Mouse (Mus musculus) CH12.LX (cell line): Measurements from ENCODE around the gene Ncoa3.

ENCODE experiments used
- CHD1 ChIP-seq: IDR thresholded peaks from 2 replicates; pipeline ENCODE4 v1.6.1; 2012; ENCODE audit warnings: low read depth, low read length, improper control_type of control experiment, inconsistent platforms
- CTCF ChIP-seq, 2 experiments: IDR thresholded peaks in 1 of 2; conservative IDR thresholded peaks in 1 of 2; 2 replicates each; pipeline ENCODE4 v1.5.1; 2011 to 2012; ENCODE audit warnings: low read depth in 2 of 2, low read length in 2 of 2, improper control_type of control experiment in 1 of 2, inconsistent platforms in 1 of 2, mild to moderate bottlenecking in 1 of 2, moderate library complexity in 1 of 2
- EP300 ChIP-seq: IDR thresholded peaks from 2 replicates; pipeline ENCODE4 v1.6.1; 2011; ENCODE audit warnings: low read length, improper control_type of control experiment
- KAT2A ChIP-seq: IDR thresholded peaks from 2 replicates; pipeline ENCODE4 v1.6.1; 2012; ENCODE audit warnings: low read length, improper control_type of control experiment, inconsistent platforms; ENCODE audit not compliant: insufficient replicate concordance
- MEF2A ChIP-seq: IDR thresholded peaks from 2 replicates; pipeline ENCODE4 v1.6.1; 2014; ENCODE audit warnings: low read depth, mild to moderate bottlenecking, inconsistent platforms, low read length, improper control_type of control experiment, borderline replicate concordance
- NRF1 ChIP-seq: IDR thresholded peaks from 2 replicates; pipeline ENCODE4 v1.6.1; 2014; ENCODE audit warnings: low read depth, mild to moderate bottlenecking, inconsistent platforms, low read length, improper control_type of control experiment, moderate library complexity
- POLR2A ChIP-seq: IDR thresholded peaks from 2 replicates; pipeline ENCODE4 v1.6.1; 2011; ENCODE audit warnings: low read depth, mild to moderate bottlenecking, improper control_type of control experiment, low read length
- RAD21 ChIP-seq: IDR thresholded peaks from 2 replicates; pipeline ENCODE4 v1.6.1; 2011; ENCODE audit warnings: low read depth, mild to moderate bottlenecking, low read length, improper control_type of control experiment, moderate library complexity
- SIN3A ChIP-seq: IDR thresholded peaks from 2 replicates; pipeline ENCODE4 v1.6.1; 2012; ENCODE audit warnings: low read length, improper control_type of control experiment, inconsistent platforms
- TBP ChIP-seq: conservative IDR thresholded peaks from 2 replicates; pipeline ENCODE4 v1.6.1; 2011; ENCODE audit warnings: low read depth, low read length, improper control_type of control experiment
- TCF12 ChIP-seq: IDR thresholded peaks from 2 replicates; pipeline ENCODE4 v1.6.1; 2014; ENCODE audit warnings: low read depth, mild to moderate bottlenecking, inconsistent platforms, low read length, improper control_type of control experiment
- UBTF ChIP-seq: IDR thresholded peaks from 2 replicates; pipeline ENCODE4 v1.6.1; 2012; ENCODE audit warnings: low read depth, mild to moderate bottlenecking, inconsistent platforms, low read length, improper control_type of control experiment, moderate library complexity
- USF1 ChIP-seq: IDR thresholded peaks from 2 replicates; pipeline ENCODE4 v1.6.1; 2014; ENCODE audit warnings: low read depth, mild to moderate bottlenecking, inconsistent platforms, low read length, improper control_type of control experiment
- ZNF384 ChIP-seq: IDR thresholded peaks from 2 replicates; pipeline ENCODE4 v1.6.1; 2012; ENCODE audit warnings: low read depth, low read length, improper control_type of control experiment, inconsistent platforms

DNA sequence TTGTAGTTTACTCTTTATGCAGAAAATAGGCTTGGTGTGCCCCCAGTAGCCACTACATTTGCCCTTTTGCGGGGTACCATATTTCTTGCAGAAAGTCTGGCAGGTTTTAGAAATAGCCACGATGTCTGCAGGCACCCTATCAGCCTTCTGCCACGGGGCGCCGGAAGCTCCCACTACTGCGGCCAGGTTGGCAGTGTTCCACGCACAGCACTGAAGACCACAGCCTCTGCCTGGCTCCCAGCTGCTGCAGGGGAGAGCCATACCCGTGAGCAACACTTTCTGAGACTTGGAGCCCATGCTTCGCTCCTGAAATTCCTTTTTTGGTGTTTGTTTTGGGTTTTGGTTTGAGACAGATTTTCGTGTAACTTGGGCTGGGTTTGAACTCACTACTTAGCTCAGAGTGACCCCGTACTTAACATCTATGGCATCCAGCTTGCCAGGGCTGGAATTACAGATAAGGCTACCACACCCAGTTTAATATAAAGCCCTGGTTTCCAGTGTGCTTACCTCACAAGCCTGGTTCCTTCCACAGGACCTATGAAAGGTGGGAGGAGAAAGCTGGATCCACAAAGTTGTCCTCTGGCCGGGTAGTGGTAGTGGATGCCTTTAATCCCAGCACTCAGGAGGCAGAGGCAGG, 40.9 kb upstream of the Ncoa3 start:
- no peak for TF ChIP-seq TBP
- TF ChIP-seq SIN3A: no peak
- no peak for TF ChIP-seq CTCF (conservative IDR thresholded peaks at IDR 0.05 in 1 of 2, IDR thresholded peaks at IDR 0.05 in 1 of 2; ENCODE audit: low read depth in 2 of 2, low read length in 2 of 2)
- TF ChIP-seq EP300: no peak
- TF ChIP-seq TCF12: no peak
- no peak for TF ChIP-seq UBTF
- no peak for TF ChIP-seq POLR2A
- no peak for TF ChIP-seq USF1
- TF ChIP-seq CHD1: no peak
- TF ChIP-seq RAD21: no peak
- no peak for TF ChIP-seq NRF1
- TF ChIP-seq ZNF384: no peak
- no peak for TF ChIP-seq KAT2A
- no peak for TF ChIP-seq MEF2A
